Mouse (Mus musculus) fibroblast of lung, adult 2 months (primary cell): Measurements from ENCODE around the gene Nuf2.
A peak's percentile ranks its signal among the peaks of the same experiment; 100 is the strongest.

Experiments
- DNase-seq: peaks from one replicate; pipeline ENCODE4 v3.0.0-alpha.2; 2011; ENCODE audit warnings: low read depth

The Nuf2 gene

DNA sequence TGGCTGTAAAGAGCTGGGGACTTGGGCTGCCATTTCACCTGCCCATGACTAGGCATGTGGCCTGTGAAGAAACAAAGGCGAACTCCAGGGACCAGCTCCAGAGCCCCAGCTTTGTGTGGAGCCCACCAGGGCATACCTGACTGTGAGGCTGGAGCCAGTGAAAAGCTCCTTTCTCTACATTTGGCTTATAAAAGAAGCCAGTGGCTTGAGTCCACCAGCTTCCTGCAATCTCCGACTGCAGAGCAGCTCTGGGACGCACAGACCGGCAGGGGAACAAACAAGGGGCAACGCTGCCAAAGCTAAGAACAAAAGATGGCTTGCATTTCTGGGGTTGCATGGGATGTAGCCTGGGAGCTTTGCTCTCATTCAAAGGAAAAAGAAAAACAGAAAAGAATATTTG lies 63.5 kb downstream of the Nuf2 start:
- no peak for DNase-seq

DNA sequence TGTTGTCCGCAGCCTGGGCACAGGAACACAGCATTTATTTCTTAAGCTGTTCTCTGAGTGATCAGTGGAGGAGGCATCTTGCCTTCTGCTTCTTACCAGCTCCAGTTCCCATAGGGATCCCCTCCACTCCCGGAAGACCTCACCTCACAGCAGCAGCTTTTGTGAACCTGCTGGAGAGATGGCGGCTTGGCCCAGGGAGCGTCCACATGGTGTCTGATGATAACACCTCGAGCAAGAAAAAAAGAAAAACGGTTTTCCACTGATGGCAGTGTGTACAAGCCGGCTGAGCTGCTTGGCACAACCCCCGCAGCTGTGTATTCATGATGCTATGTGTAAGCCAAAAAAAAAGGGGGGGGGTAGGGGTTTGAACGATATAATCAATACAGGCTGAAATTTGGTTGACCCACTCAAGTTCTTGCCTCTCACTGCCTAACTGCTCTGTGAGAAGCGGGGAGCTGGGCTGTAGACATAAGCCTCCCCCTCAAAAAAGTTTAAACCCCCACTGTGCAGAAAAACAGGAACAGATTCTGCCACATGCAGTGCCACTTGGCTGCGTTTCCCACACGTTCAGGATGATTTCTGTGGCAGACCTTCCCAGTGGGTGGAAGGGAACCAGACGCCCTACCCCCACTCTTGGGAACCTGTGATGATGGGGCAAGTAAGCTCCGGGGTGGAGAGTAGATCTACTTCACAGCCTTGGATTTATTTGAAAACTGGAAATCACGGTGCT lies 68.7 kb downstream of the Nuf2 start:
- DNase-seq, result no peak

DNA sequence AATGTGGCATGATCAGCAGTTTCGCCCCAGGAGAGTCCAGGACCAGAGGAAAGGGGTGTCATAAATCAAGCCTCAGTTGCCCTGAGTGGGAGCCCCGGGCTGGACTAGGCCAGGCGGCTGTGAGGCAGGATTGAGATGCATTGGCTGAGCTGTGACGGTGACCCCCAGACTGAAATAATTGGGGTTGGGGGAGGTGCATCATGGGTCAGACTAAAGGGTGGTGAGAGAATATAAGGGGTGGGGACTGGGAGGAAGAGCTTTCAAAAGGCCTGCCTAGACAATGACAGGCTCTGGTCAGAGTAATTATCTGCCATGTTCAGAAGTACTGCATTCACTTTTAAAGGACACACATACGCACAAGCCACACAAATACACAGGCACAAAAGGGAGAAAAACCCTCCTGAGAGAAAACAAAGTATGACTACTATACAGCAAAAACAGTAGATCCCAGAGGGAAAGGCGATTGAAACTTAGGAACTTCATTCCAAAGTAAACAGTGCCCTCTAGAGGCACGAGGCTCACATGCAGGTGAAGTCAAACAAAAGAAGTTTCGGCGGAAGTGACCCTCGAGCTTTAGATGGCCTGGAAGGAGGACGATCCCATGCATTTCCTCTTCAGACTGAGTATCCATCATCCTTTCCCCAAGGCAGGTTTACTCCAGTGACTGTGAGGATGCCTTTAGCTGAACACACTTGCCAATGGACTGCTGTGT lies 72.0 kb downstream of the Nuf2 start:
- peak; percentile 26 for DNase-seq
